Mouse (Mus musculus): ENCODE data around the gene Aldh8a1. TPM values are rescaled to one million over a fixed set of nuclear protein-coding genes. Genes with fewer than 3 reads are reported as not detected.

Aldh8a1 gene
- polyA plus RNA-seq (2015; fragmentation: Nextera tagmentation; extraction: Ambion mirVana): 2.0 and 2.1 TPM in 2 replicates

DNA sequence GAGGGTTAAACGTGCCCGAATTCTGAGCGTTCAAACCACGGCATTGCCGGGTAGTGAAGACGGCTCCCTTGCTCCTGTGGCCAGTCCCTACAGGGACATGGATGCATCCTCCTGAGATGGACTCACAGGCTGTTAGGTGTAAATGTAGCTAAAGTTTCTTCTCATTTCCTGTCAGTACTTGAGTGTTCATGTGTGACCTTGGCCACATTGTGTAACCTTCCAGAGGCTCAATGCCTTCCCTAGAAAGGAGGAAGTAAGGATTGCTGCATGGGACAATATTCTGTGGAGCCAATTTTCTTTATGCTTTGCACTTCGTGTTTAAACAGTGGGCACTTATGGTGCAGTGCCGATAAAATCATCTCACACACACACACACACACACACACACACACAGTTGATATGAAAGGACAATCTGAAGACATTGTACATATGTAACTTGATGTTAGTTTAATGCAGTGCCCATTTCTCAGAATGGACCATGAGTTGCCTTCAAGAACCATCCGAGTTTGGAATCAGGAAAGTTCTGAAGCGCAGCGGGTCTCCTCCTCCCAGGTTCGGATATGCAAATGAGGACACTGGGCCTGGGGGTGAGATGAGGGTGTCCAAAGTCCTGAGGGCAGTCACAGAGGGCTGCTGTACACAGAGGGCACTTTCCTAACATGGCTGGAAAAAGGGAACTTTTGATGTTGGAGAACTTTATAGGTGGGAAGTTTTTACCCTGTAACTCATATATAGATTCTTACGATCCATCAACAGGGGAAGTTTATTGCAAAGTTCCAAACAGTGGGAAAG is at the start of gene Aldh8a1:
Gene Aldh8a1, plus strand, starts transcription at position 610 of the 792 bp plus-strand sequence.
- Histone ChIP-seq H3K36me3 (ENCODE audit: control insufficient read depth, insufficient read depth, low read length) (no peaks in the 10 kb centered on the region), H3K27ac (ENCODE audit: low read length) (no peak within 1 kb of the TSS), H3K9me3 (replicated peaks; ENCODE audit: control insufficient read depth, low read length) (no peaks in the 10 kb centered on the region), H3K4me2 (ENCODE audit: low read depth, low read length) (no peak within 1 kb of the TSS), H3K4me1 (ENCODE audit: control insufficient read depth, insufficient read depth, low read length) (no peaks in the 10 kb centered on the region), H3K27me3 (ENCODE audit: control insufficient read depth, insufficient read depth, low read length) (no peaks in the 10 kb centered on the region), H3K4me3 (replicated peaks; ENCODE audit: low read length) (no peak within 1 kb of the TSS), H3K9ac (ENCODE audit: low read length) (no peak within 1 kb of the TSS)
- 80% methylated on average over 13 of the region's 13 CpGs for WGBS
- ATAC-seq (ENCODE audit: insufficient read depth, low FRiP score): no peak

DNA sequence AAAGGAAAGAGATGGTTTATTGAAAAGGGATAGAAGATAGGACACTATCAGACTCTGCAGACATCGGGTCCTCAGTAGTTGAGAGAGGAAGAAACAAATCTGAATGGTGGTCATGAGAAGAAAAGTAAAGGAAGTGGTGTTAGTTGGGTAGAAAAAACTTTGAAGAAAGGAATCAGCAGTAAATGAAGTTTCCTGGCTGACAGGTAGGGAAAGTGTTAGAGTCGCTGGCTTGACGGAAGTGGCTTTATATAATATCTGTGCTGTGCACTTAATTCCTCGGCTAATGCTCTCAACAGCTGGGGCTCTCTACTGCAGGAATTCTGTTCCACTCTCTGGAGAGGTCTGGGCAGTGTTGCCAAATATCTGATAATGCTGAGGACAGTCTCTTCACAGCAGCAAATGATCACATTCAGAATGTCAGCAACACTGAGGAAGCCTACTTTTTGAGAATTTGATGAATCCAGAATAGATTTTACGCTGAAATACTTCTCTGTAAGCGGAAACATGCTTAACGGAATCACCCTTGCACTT is 49.4 kb upstream of the Aldh8a1 start:
- WGBS: 72% methylated on average over 7 of the region's 7 CpGs
- no peaks in the 10 kb centered on the region for H3K36me3 ChIP-seq (ENCODE audit: control insufficient read depth, insufficient read depth, low read length)
- no peak overlapping the region for H3K27ac ChIP-seq (ENCODE audit: low read length)
- H3K4me3 ChIP-seq (replicated peaks; ENCODE audit: low read length): no peak overlapping the region
- no peaks in the 10 kb centered on the region for H3K9me3 ChIP-seq (replicated peaks; ENCODE audit: control insufficient read depth, low read length)
- H3K4me2 ChIP-seq (ENCODE audit: low read depth, low read length): no peak overlapping the region
- no peak overlapping the region for H3K9ac ChIP-seq (ENCODE audit: low read length)
- H3K27me3 ChIP-seq (ENCODE audit: control insufficient read depth, insufficient read depth, low read length): no peaks in the 10 kb centered on the region
- no peaks in the 10 kb centered on the region for H3K4me1 ChIP-seq (ENCODE audit: control insufficient read depth, insufficient read depth, low read length)
- no peak for ATAC-seq (ENCODE audit: insufficient read depth, low FRiP score)

- H3K4me3 ChIP-seq (replicated peaks; ENCODE audit: low read length): no peak overlapping the region
- peaks cover 5% of the 10 kb centered on the region for H3K9me3 ChIP-seq (replicated peaks; ENCODE audit: control insufficient read depth, low read length)
- WGBS: 59% methylated on average over 7 of the region's 7 CpGs
- H3K27me3 ChIP-seq (ENCODE audit: control insufficient read depth, insufficient read depth, low read length): no peaks in the 10 kb centered on the region
- peaks cover 7% of the 10 kb centered on the region for H3K36me3 ChIP-seq (ENCODE audit: control insufficient read depth, insufficient read depth, low read length)
- no peak overlapping the region for H3K4me2 ChIP-seq (ENCODE audit: low read depth, low read length)
- no peak overlapping the region for H3K9ac ChIP-seq (ENCODE audit: low read length)
- H3K27ac ChIP-seq (ENCODE audit: low read length): no peak overlapping the region
- H3K4me1 ChIP-seq (ENCODE audit: control insufficient read depth, insufficient read depth, low read length): no peaks in the 10 kb centered on the region
- no peak for ATAC-seq (ENCODE audit: insufficient read depth, low FRiP score)
Measured at GRCm38 (mm10) chr10:21334349-21335105, 42.6 kb upstream of the Aldh8a1 start.

- H3K4me3 ChIP-seq (replicated peaks; ENCODE audit: low read length): no peak overlapping the region
- H3K9me3 ChIP-seq (replicated peaks; ENCODE audit: control insufficient read depth, low read length): peaks cover 5% of the 10 kb centered on the region
- H3K9ac ChIP-seq (ENCODE audit: low read length): no peak overlapping the region
- no peak overlapping the region for H3K4me2 ChIP-seq (ENCODE audit: low read depth, low read length)
- H3K27me3 ChIP-seq (ENCODE audit: control insufficient read depth, insufficient read depth, low read length): no peaks in the 10 kb centered on the region
- WGBS: 91% methylated on average over 5 of the region's 5 CpGs
- H3K27ac ChIP-seq (ENCODE audit: low read length): no peak overlapping the region
- ATAC-seq (ENCODE audit: insufficient read depth, low FRiP score): peak; percentile 33; the same call in 1 of the 2 replicates
- H3K36me3 ChIP-seq (ENCODE audit: control insufficient read depth, insufficient read depth, low read length): peaks cover 7% of the 10 kb centered on the region
- no peaks in the 10 kb centered on the region for H3K4me1 ChIP-seq (ENCODE audit: control insufficient read depth, insufficient read depth, low read length)
Measured at GRCm38 (mm10) chr10:21335534-21335933, 41.6 kb upstream of the Aldh8a1 start.

DNA sequence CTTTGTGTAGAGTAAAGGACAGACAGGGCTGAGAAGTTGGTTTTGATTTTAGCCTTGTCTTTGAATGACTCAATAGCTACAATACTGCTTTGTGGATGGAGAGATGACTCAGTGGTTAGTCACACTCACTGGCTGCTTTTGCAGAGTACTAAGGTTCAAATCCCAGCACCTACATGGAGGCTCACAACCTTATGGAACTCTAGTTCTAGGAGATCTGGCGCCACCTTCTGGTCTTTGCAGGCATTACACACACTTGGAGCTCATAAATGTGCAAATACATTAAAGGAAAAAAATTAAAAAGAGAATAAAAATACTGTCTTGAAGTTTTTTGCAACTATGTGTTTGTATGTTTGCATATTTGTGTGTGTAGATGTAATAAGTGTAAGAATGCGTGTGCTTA is 39.9 kb upstream of the Aldh8a1 start:
- no peaks in the 10 kb centered on the region for H3K27me3 ChIP-seq (ENCODE audit: control insufficient read depth, insufficient read depth, low read length)
- no peak overlapping the region for H3K4me2 ChIP-seq (ENCODE audit: low read depth, low read length)
- no peaks in the 10 kb centered on the region for H3K4me1 ChIP-seq (ENCODE audit: control insufficient read depth, insufficient read depth, low read length)
- H3K9ac ChIP-seq (ENCODE audit: low read length): no peak overlapping the region
- no peak overlapping the region for H3K27ac ChIP-seq (ENCODE audit: low read length)
- peaks cover 14% of the 10 kb centered on the region for H3K36me3 ChIP-seq (ENCODE audit: control insufficient read depth, insufficient read depth, low read length)
- 66% methylated on average over 2 of the region's 2 CpGs for WGBS
- no peak for ATAC-seq (ENCODE audit: insufficient read depth, low FRiP score)
- H3K4me3 ChIP-seq (replicated peaks; ENCODE audit: low read length): no peak overlapping the region
- H3K9me3 ChIP-seq (replicated peaks; ENCODE audit: control insufficient read depth, low read length): peaks cover 5% of the 10 kb centered on the region

DNA sequence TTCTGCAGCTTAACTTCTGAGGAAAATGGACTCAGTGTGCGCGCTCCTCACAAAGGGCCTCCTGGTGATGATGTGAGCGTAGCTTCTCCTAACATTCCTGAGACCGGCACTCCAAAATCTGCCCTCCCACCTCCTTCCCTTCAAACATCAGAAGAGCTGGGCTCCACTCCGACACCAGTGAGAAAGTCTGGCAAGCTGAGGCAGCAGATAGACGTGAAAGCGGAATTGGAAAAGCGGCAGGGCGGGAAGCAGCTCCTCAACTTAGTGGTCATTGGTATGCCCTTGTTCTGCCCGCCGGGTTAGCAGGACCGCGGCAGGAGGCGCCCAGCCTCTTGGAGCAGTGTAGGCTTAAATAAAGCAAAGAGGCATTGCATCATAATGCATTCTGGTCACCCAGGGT is 35.4 kb upstream of the Aldh8a1 start:
- no peaks in the 10 kb centered on the region for H3K27me3 ChIP-seq (ENCODE audit: control insufficient read depth, insufficient read depth, low read length)
- H3K9me3 ChIP-seq (replicated peaks; ENCODE audit: control insufficient read depth, low read length): peaks cover 5% of the 10 kb centered on the region
- H3K36me3 ChIP-seq (ENCODE audit: control insufficient read depth, insufficient read depth, low read length): peaks cover 18% of the 10 kb centered on the region
- H3K9ac ChIP-seq (ENCODE audit: low read length): no peak overlapping the region
- no peak for ATAC-seq (ENCODE audit: insufficient read depth, low FRiP score)
- no peaks in the 10 kb centered on the region for H3K4me1 ChIP-seq (ENCODE audit: control insufficient read depth, insufficient read depth, low read length)
- H3K27ac ChIP-seq (ENCODE audit: low read length): no peak overlapping the region
- no peak overlapping the region for H3K4me2 ChIP-seq (ENCODE audit: low read depth, low read length)
- 93% methylated on average over 14 of the region's 14 CpGs for WGBS
- H3K4me3 ChIP-seq (replicated peaks; ENCODE audit: low read length): no peak overlapping the region

DNA sequence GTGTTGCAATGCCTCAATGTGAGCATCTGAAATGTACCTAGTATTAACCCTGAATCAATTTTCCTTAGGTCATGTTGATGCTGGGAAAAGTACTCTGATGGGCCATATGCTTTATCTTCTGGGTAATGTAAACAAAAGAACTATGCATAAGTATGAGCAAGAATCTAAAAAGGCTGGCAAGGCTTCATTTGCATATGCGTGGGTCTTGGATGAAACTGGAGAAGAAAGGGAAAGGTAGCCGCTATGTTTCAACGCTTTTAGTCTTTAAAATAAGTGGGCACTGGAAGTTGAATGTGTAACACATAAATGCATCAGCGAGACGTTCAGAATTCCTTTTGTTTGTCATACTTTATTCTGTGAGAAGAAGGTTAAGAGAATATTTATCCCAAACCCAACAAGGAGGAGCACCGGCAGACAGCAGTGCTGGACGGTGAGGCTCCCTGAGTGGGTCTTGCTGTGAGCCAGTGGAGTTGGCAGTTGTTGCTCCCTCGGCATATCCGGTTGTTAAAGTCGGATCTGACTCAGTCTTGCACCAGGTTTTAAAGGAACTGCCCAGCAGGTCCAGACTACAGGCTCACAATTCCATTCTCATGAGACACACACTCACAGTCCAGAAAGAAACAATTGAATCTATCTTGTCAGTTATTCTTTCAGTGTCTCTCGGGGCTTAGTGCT is 34.6 kb upstream of the Aldh8a1 start:
- no peak overlapping the region for H3K4me3 ChIP-seq (replicated peaks; ENCODE audit: low read length)
- H3K4me2 ChIP-seq (ENCODE audit: low read depth, low read length): no peak overlapping the region
- peaks cover 12% of the 10 kb centered on the region for H3K36me3 ChIP-seq (ENCODE audit: control insufficient read depth, insufficient read depth, low read length)
- no peaks in the 10 kb centered on the region for H3K4me1 ChIP-seq (ENCODE audit: control insufficient read depth, insufficient read depth, low read length)
- H3K9me3 ChIP-seq (replicated peaks; ENCODE audit: control insufficient read depth, low read length): no peaks in the 10 kb centered on the region
- WGBS: 86% methylated on average over 11 of the region's 11 CpGs
- no peak overlapping the region for H3K9ac ChIP-seq (ENCODE audit: low read length)
- no peak overlapping the region for H3K27ac ChIP-seq (ENCODE audit: low read length)
- H3K27me3 ChIP-seq (ENCODE audit: control insufficient read depth, insufficient read depth, low read length): no peaks in the 10 kb centered on the region
- ATAC-seq (ENCODE audit: insufficient read depth, low FRiP score): no peak

- 89% methylated on average over 4 of the region's 4 CpGs for WGBS
- ATAC-seq (ENCODE audit: insufficient read depth, low FRiP score): no peak
- H3K36me3 ChIP-seq (ENCODE audit: control insufficient read depth, insufficient read depth, low read length): peaks cover 5% of the 10 kb centered on the region; the same call in 1 of the 2 replicates
Measured at GRCm38 (mm10) chr10:21347332-21347731, 29.8 kb upstream of the Aldh8a1 start.

More at GRCm38 (mm10) chr10:21347332-21347731, 29.8 kb upstream of the Aldh8a1 start:
- H3K4me2 ChIP-seq (ENCODE audit: low read depth, low read length): no peak overlapping the region
- no peaks in the 10 kb centered on the region for H3K27me3 ChIP-seq (ENCODE audit: control insufficient read depth, insufficient read depth, low read length)
- no peak overlapping the region for H3K9ac ChIP-seq (ENCODE audit: low read length)
- no peaks in the 10 kb centered on the region for H3K9me3 ChIP-seq (replicated peaks; ENCODE audit: control insufficient read depth, low read length)
- no peak overlapping the region for H3K4me3 ChIP-seq (replicated peaks; ENCODE audit: low read length)
- no peaks in the 10 kb centered on the region for H3K4me1 ChIP-seq (ENCODE audit: control insufficient read depth, insufficient read depth, low read length)
- H3K27ac ChIP-seq (ENCODE audit: low read length): no peak overlapping the region
